Mouse (Mus musculus) urinary bladder, postnatal 25 days (tissue): ENCODE results near the gene Ankrd1.

Experiments
- DNase-seq: peaks from one replicate; pipeline ENCODE4 v3.0.0; 2022; ENCODE audit warnings: low spot score

The Ankrd1 gene

GRCm38 (mm10) chr19:36119783-36120471 lies at the start of gene Ankrd1:
TSS of gene Ankrd1 (minus strand) at chr19:36120099.
- no peak for DNase-seq

GRCm38 (mm10) chr19:36169101-36169500 lies 49.2 kb upstream of the Ankrd1 start:
- DNase-seq: no peak

- DNase-seq: no peak
Observed at GRCm38 (mm10) chr19:36168121-36168520, 48.2 kb upstream of the Ankrd1 start.

- DNase-seq: no peak
Observed at GRCm38 (mm10) chr19:36167291-36167896, 47.5 kb upstream of the Ankrd1 start.

GRCm38 (mm10) chr19:36166401-36167160 lies 46.7 kb upstream of the Ankrd1 start:
- no peak for DNase-seq

GRCm38 (mm10) chr19:36165351-36165750 lies 45.5 kb upstream of the Ankrd1 start:
- no peak for DNase-seq

- DNase-seq: no peak
Observed at GRCm38 (mm10) chr19:36150241-36151007, 30.5 kb upstream of the Ankrd1 start.

- no peak for DNase-seq
Observed at GRCm38 (mm10) chr19:36148578-36148977, 28.7 kb upstream of the Ankrd1 start.

GRCm38 (mm10) chr19:36143571-36143970 lies 23.7 kb upstream of the Ankrd1 start:
- no peak for DNase-seq

- no peak for DNase-seq
Observed at GRCm38 (mm10) chr19:36133731-36134130, 13.8 kb upstream of the Ankrd1 start.

GRCm38 (mm10) chr19:36133064-36133463 lies 13.2 kb upstream of the Ankrd1 start:
- DNase-seq: no peak

- no peak for DNase-seq
Observed at GRCm38 (mm10) chr19:36131990-36132389, 12.1 kb upstream of the Ankrd1 start.

GRCm38 (mm10) chr19:36130181-36130580 lies 10.3 kb upstream of the Ankrd1 start:
- DNase-seq: no peak

GRCm38 (mm10) chr19:36129643-36130042 lies 9.7 kb upstream of the Ankrd1 start:
- no peak for DNase-seq

- DNase-seq: peak; percentile 12
Observed at GRCm38 (mm10) chr19:36129213-36129612, 9.3 kb upstream of the Ankrd1 start.

- no peak for DNase-seq
Observed at GRCm38 (mm10) chr19:36128440-36128839, 8.5 kb upstream of the Ankrd1 start.

GRCm38 (mm10) chr19:36124203-36124602 lies 4.3 kb upstream of the Ankrd1 start:
- DNase-seq: no peak

GRCm38 (mm10) chr19:36119219-36119618 lies 680 bp downstream of the Ankrd1 start:
- no peak for DNase-seq

- no peak for DNase-seq
Observed at GRCm38 (mm10) chr19:36116185-36116584, 3.7 kb downstream of the Ankrd1 start.

GRCm38 (mm10) chr19:36112007-36112406 lies 7.9 kb downstream of the Ankrd1 start:
- DNase-seq: no peak

- no peak for DNase-seq
Observed at GRCm38 (mm10) chr19:36111054-36111895, 8.6 kb downstream of the Ankrd1 start.
